Mouse (Mus musculus) olfactory bulb, adult 2 months (tissue): ENCODE measurements around the gene Ptk7.

Experiments used
- CTCF ChIP-seq: fragments of 200-500 bp; IDR thresholded peaks from 2 replicates; pipeline ENCODE4 v1.5.1; 2012; ENCODE audit warnings: low read depth, mild to moderate bottlenecking, low read length, moderate library complexity; ENCODE audit not compliant: insufficient read depth
- POLR2A ChIP-seq: fragments of 200-500 bp; IDR thresholded peaks from 2 replicates; pipeline ENCODE4 v1.6.1; 2012; ENCODE audit warnings: mild to moderate bottlenecking, low read depth, low read length, moderate library complexity; ENCODE audit not compliant: insufficient read depth

- TF ChIP-seq POLR2A, result no peak
- TF ChIP-seq CTCF, result no peak
These were observed 10.6 kb upstream of the Ptk7 start for GRCm38 (mm10) chr17:46639929-46640328.
